Mouse (Mus musculus): ENCODE measurements around the gene Cyp2c37.
"Not testable (repeated sequence)": the region's sequence is repeated elsewhere in the genome, so short reads cannot be mapped to it uniquely, and the experiment has no call there.

The Cyp2c37 gene

GRCm38 (mm10) chr19:39992140-39992539, at the start of gene Cyp2c37:
Gene Cyp2c37 (plus strand): TSS chr19:39992424.
- not testable (repeated sequence) for DNase-seq (ENCODE audit: low read depth)

- DNase-seq (ENCODE audit: low read depth), result not testable (repeated sequence)
These were observed 31.4 kb upstream of the Cyp2c37 start for GRCm38 (mm10) chr19:39960861-39961260.

DNA sequence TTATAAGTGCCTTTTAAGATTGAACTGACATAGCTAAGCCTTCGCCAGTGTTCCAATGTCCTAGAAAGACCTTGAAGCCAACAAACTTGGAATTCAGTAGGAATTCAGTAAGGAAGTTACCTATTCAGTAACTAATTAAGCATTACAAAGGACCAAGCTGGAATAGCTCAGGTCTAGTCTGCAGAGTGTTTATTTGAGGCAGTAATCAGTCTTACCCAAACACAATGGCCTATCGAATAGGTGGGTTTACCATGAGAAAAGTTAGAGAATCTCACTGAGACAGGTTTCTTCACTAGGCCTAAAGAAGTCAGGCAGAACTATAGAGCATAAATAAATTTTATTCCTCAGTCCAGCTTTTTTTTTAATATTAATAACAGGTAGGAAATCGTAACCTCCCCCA, 21.1 kb upstream of the Cyp2c37 start:
- DNase-seq (ENCODE audit: low read depth), result not testable (repeated sequence)

DNA sequence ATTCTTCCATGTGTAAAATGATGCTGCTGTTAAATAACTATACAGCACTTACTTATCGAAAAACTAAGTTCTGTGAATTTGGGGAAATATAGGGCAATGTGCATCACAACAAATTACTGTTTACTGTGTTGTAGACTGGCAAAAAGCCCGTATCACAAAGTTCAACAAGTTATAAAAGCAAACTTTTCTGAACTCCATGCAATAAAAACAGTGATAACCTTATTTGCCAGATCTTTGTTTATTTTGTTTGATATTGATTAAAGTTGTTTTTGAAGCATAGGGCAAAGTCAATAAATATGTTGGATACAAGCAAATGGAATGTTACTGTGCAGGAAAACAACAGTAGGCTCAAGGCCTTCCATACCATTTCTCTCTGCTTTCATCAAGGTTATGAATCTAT, 2.8 kb upstream of the Cyp2c37 start:
- DNase-seq (ENCODE audit: low read depth), result no peak

All from induced T-regulatory cell, adult 2 months (primary cell).